Mouse (Mus musculus): Measurements from ENCODE around the gene Urb2. TPM values are rescaled to one million over a fixed set of nuclear protein-coding genes. Genes with fewer than 3 reads are reported as not detected.

Urb2 gene
- polyA plus RNA-seq, 1 experiment from 2014 or later: 5.9 TPM

DNA sequence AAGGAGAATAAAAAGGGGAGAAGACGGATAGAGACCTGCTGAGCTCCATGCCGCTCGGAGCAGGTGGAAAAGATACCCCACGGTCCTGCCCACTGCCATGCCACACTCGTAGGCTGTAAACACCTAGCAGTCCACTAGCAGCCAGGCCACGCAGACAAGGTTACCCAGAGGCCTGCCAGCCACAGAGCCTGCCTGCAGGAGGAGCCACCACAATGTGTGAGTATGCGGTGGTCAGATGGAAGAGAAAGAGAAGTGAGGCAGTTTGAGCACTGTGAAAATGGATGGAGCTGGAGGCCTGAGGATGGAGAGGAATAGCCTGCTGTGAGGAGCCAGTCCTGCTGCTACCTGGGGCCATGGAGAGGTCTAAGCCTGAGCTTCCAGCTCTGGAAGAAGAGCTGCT lies 62.3 kb downstream of the Urb2 start:
- no peak for ATAC-seq (ENCODE audit: low FRiP score)
- Histone ChIP-seq H3K4me2 (replicated peaks) (no peak overlapping the region), H3K4me3 (no peak overlapping the region), H3K4me1 (peaks cover 17% of the 10 kb centered on the region), H3K9ac (no peak overlapping the region), H3K27ac (no peak overlapping the region), H3K27me3 (no peaks in the 10 kb centered on the region), H3K36me3 (no peaks in the 10 kb centered on the region), H3K9me3 (replicated peaks) (no peaks in the 10 kb centered on the region)
- WGBS: 71% methylated on average over 7 of the region's 7 CpGs

DNA sequence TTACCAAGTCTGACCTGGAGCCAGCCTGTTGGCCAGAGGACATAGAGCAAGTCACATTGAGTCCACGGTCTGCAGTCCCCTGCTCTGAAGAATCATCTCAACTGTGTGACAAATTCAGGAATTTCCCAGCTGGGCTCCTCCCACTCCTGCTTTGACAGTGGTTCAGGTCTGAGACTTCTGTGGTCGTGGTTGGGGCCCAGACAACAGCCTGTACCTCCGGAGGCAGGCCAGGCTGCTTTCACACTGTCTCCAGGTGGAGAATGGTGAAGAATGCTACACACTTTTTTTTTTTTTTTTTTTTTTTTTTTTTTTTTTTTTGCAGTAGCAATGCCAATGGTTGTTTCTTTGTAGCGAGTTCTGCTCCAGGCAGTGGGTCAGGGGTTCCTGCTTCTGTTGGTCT lies 64.4 kb downstream of the Urb2 start:
- no peaks in the 10 kb centered on the region for H3K36me3 ChIP-seq
- no peaks in the 10 kb centered on the region for H3K9me3 ChIP-seq (replicated peaks)
- no peak overlapping the region for H3K4me2 ChIP-seq (replicated peaks)
- H3K27me3 ChIP-seq: no peaks in the 10 kb centered on the region
- ATAC-seq (ENCODE audit: low FRiP score): no peak
- peaks cover 6% of the 10 kb centered on the region for H3K4me1 ChIP-seq
- WGBS: 73% methylated on average over 4 of the region's 4 CpGs
- no peak overlapping the region for H3K4me3 ChIP-seq
- no peak overlapping the region for H3K27ac ChIP-seq
- H3K9ac ChIP-seq: no peak overlapping the region

DNA sequence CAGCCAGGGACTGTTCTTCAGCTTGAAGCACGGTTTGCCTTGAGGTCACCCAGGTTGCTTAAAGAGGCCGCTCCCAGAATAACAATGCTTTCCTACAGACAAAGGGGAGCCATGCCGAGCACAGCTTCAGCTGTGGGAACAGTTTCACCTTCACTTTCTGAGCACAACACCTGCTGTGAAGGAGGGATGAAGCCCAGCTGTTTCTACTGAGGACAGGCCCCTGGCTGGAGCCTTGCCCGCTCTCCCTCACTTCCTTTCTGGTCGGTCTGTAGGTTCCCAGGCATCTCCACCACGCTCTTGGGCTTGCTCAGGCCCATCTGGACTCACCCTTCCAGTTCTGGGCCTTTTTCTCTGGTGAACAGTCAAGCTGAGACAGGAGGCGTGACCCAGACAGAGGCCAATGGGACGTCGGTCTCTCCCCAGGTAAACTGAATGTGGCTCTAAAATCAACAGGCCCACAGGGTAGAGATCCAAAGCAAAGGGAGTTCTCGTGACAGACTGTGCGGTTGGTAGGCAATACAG lies 66.8 kb downstream of the Urb2 start:
- Histone ChIP-seq H3K4me3 (no peak overlapping the region), H3K4me1 (peaks cover 6% of the 10 kb centered on the region; the same call in 1 of the 2 replicates), H3K9me3 (replicated peaks) (no peaks in the 10 kb centered on the region), H3K27ac (no peak overlapping the region), H3K4me2 (replicated peaks) (no peak overlapping the region), H3K27me3 (no peaks in the 10 kb centered on the region), H3K9ac (no peak overlapping the region), H3K36me3 (no peaks in the 10 kb centered on the region)
- no peak for ATAC-seq (ENCODE audit: low FRiP score)
- 36% methylated on average over 11 of the region's 11 CpGs for WGBS

DNA sequence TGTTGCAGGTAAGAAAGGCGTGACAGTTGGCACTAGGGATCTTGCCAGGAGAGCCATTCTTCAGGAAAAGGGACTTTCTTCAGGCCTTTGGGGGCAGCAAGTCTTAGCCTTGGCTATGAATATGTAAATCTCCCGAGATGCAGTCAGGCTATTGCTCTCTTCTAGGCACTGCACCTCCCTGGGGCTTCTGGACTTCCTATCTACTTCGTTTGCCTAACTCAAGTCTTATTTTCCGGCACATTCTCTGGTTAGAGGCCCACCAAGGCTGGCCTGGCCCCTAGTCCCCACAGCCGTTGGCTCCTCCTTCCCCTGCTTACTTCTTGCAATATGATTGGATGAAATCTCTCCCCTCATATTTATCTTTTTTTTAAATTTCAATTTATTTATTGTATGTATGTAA lies 67.7 kb downstream of the Urb2 start:
- no peak overlapping the region for H3K4me2 ChIP-seq (replicated peaks)
- peaks cover 6% of the 10 kb centered on the region; the same call in 1 of the 2 replicates for H3K4me1 ChIP-seq
- no peaks in the 10 kb centered on the region for H3K9me3 ChIP-seq (replicated peaks)
- no peak overlapping the region for H3K9ac ChIP-seq
- no peaks in the 10 kb centered on the region for H3K27me3 ChIP-seq
- 83% methylated on average over 5 of the region's 5 CpGs for WGBS
- no peak overlapping the region for H3K4me3 ChIP-seq
- H3K27ac ChIP-seq: no peak overlapping the region
- H3K36me3 ChIP-seq: no peaks in the 10 kb centered on the region
- no peak for ATAC-seq (ENCODE audit: low FRiP score)

DNA sequence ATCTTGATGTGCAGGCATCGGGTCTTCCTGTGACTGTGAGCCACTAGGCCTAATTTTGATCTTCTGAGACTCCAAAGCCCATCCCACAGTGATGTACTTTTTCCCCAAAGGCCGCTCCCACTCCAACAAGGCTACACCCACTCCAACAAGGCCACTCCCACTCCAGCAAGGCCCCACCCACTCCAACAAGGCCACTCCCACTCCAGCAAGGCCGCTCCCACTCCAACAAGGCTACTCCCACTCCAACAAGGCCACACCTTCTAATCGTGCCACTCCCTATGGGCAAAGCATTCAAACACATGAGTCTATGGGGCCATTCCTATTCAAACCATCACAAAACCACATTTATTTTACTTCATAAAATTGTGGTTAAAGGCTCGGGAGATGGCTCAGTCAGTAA lies 69.2 kb downstream of the Urb2 start:
- no peak overlapping the region for H3K27ac ChIP-seq
- 94% methylated on average over 5 of the region's 5 CpGs for WGBS
- no peak for ATAC-seq (ENCODE audit: low FRiP score)
- H3K9ac ChIP-seq: no peak overlapping the region
- no peaks in the 10 kb centered on the region for H3K27me3 ChIP-seq
- H3K9me3 ChIP-seq (replicated peaks): no peaks in the 10 kb centered on the region
- H3K36me3 ChIP-seq: no peaks in the 10 kb centered on the region
- no peak overlapping the region for H3K4me3 ChIP-seq
- peaks cover 6% of the 10 kb centered on the region; the same call in 1 of the 2 replicates for H3K4me1 ChIP-seq
- H3K4me2 ChIP-seq (replicated peaks): no peak overlapping the region

MicroRNAs encoded within 50 kb of the gene (microRNA counts, 519-probe panel; counts per million panel counts)
- microRNA mmu-miR-1967: 470 counts per million, percentile 58 among the panel's probes with 10 or more counts

Small RNAs within 50 kb of the gene (microRNA-seq; reads per million reads assigned to microRNA genes)
- gene Mir1967: not detected

Other genes starting within 250 kb of the Urb2 start
- 61.0 and 61.2 TPM in 2 replicates for gene Rab4a, start 215.5 kb upstream of the Urb2 start, polyA plus RNA-seq (2016; fragmentation: Nextera tagmentation; extraction: Ambion mirVana)
- 6.8 and 8.0 TPM in 2 replicates for gene Ccsap, start 161.3 kb upstream of the Urb2 start, polyA plus RNA-seq (2016; fragmentation: Nextera tagmentation; extraction: Ambion mirVana)
- 9.8 and 47.5 TPM in 2 replicates for gene Acta1, start 126.8 kb upstream of the Urb2 start, polyA plus RNA-seq (2016; fragmentation: Nextera tagmentation; extraction: Ambion mirVana)
- 39.2 and 42.1 TPM in 2 replicates for gene Nup133, start 72.2 kb upstream of the Urb2 start, polyA plus RNA-seq (2016; fragmentation: Nextera tagmentation; extraction: Ambion mirVana)
- gene Abcb10, start 38.4 kb upstream of the Urb2 start, polyA plus RNA-seq (2016; fragmentation: Nextera tagmentation; extraction: Ambion mirVana): 19.8 and 20.7 TPM in 2 replicates
- 32.6 and 34.4 TPM in 2 replicates for gene Taf5l, start 111 bp upstream of the Urb2 start, polyA plus RNA-seq (2016; fragmentation: Nextera tagmentation; extraction: Ambion mirVana)
- gene Galnt2, start 209.9 kb downstream of the Urb2 start, polyA plus RNA-seq (2016; fragmentation: Nextera tagmentation; extraction: Ambion mirVana): 84.8 and 86.1 TPM in 2 replicates

All from hindbrain, embryonic 12.5 days (tissue).